Mouse (Mus musculus): ENCODE data around the gene Bok. TPM values are rescaled to one million over a fixed set of nuclear protein-coding genes. Genes with fewer than 3 reads are reported as not detected.

Gene Bok
- polyA plus RNA-seq, 1 experiment, result 32.5 TPM

GRCm38 (mm10) chr1:93667760-93668400, 17.6 kb upstream of the Bok start:
- DNase-seq, result peak; percentile 26

GRCm38 (mm10) chr1:93668791-93669548, 16.5 kb upstream of the Bok start:
- peak; percentile 59 for TF ChIP-seq CTCF (IDR thresholded peaks at IDR 0.05; ENCODE audit: insufficient read depth, low read length)
- TF ChIP-seq POLR2A (IDR thresholded peaks at IDR 0.05; ENCODE audit: borderline replicate concordance, extremely low read depth, low read depth, low read length), result no peak
- Histone ChIP-seq H3K4me3 (replicated peaks; ENCODE audit: extremely low read depth, low read depth, low read length) (peak overlapping the region; percentile 85), H3K4me1 (ENCODE audit: control insufficient read depth, insufficient read depth, low read length) (no peaks in the 10 kb centered on the region)
- 9% methylated on average over 17 of the region's 17 CpGs for WGBS
- peak; percentile 71 for DNase-seq

More at GRCm38 (mm10) chr1:93667760-93668400, 17.6 kb upstream of the Bok start:
- WGBS, result 25% methylated on average over 13 of the region's 13 CpGs
- TF ChIP-seq CTCF (IDR thresholded peaks at IDR 0.05; ENCODE audit: insufficient read depth, low read length), result no peak
- no peak for TF ChIP-seq POLR2A (IDR thresholded peaks at IDR 0.05; ENCODE audit: borderline replicate concordance, extremely low read depth, low read depth, low read length)
- Histone ChIP-seq H3K4me3 (replicated peaks; ENCODE audit: extremely low read depth, low read depth, low read length) (no peak overlapping the region), H3K4me1 (ENCODE audit: control insufficient read depth, insufficient read depth, low read length) (no peaks in the 10 kb centered on the region)

GRCm38 (mm10) chr1:93669941-93670340, 15.5 kb upstream of the Bok start:
- no peak for TF ChIP-seq POLR2A (IDR thresholded peaks at IDR 0.05; ENCODE audit: borderline replicate concordance, extremely low read depth, low read depth, low read length)
- TF ChIP-seq CTCF (IDR thresholded peaks at IDR 0.05; ENCODE audit: insufficient read depth, low read length), result no peak
- DNase-seq, result no peak

GRCm38 (mm10) chr1:93672682-93673081, 12.8 kb upstream of the Bok start:
- H3K4me1 ChIP-seq (ENCODE audit: control insufficient read depth, insufficient read depth, low read length), result no peaks in the 10 kb centered on the region
- TF ChIP-seq CTCF (IDR thresholded peaks at IDR 0.05; ENCODE audit: insufficient read depth, low read length), result no peak
- no peak for TF ChIP-seq POLR2A (IDR thresholded peaks at IDR 0.05; ENCODE audit: borderline replicate concordance, extremely low read depth, low read depth, low read length)
- WGBS, result 86% methylated on average over 5 of the region's 5 CpGs
- DNase-seq, result no peak
- no peak overlapping the region for H3K4me3 ChIP-seq (replicated peaks; ENCODE audit: extremely low read depth, low read depth, low read length)

More at GRCm38 (mm10) chr1:93669941-93670340, 15.5 kb upstream of the Bok start:
- H3K4me3 ChIP-seq (replicated peaks; ENCODE audit: extremely low read depth, low read depth, low read length), result no peak overlapping the region
- H3K4me1 ChIP-seq (ENCODE audit: control insufficient read depth, insufficient read depth, low read length), result no peaks in the 10 kb centered on the region

- 38% methylated on average over 2 of the region's 2 CpGs for WGBS
- DNase-seq, result no peak
- Histone ChIP-seq H3K4me1 (ENCODE audit: control insufficient read depth, insufficient read depth, low read length) (no peaks in the 10 kb centered on the region), H3K4me3 (replicated peaks; ENCODE audit: extremely low read depth, low read depth, low read length) (no peak overlapping the region)
- no peak for TF ChIP-seq CTCF (IDR thresholded peaks at IDR 0.05; ENCODE audit: insufficient read depth, low read length)
- no peak for TF ChIP-seq POLR2A (IDR thresholded peaks at IDR 0.05; ENCODE audit: borderline replicate concordance, extremely low read depth, low read depth, low read length)
Observed at GRCm38 (mm10) chr1:93678386-93678785, 7.1 kb upstream of the Bok start.

- H3K4me1 ChIP-seq (ENCODE audit: control insufficient read depth, insufficient read depth, low read length), result no peaks in the 10 kb centered on the region
- no peak overlapping the region for H3K4me3 ChIP-seq (replicated peaks; ENCODE audit: extremely low read depth, low read depth, low read length)
- TF ChIP-seq CTCF (IDR thresholded peaks at IDR 0.05; ENCODE audit: insufficient read depth, low read length) (no peak), POLR2A (IDR thresholded peaks at IDR 0.05; ENCODE audit: borderline replicate concordance, extremely low read depth, low read depth, low read length) (no peak)
- 26% methylated on average over 7 of the region's 7 CpGs for WGBS
- DNase-seq, result no peak
Observed at GRCm38 (mm10) chr1:93679889-93680568, 5.4 kb upstream of the Bok start.

- 8% methylated on average over 51 of the region's 51 CpGs for WGBS
- DNase-seq, result peak; percentile 53
- H3K4me3 ChIP-seq (replicated peaks; ENCODE audit: extremely low read depth, low read depth, low read length), result peak overlapping the region; percentile 37
- H3K4me1 ChIP-seq (ENCODE audit: control insufficient read depth, insufficient read depth, low read length), result no peaks in the 10 kb centered on the region
- no peak for TF ChIP-seq CTCF (IDR thresholded peaks at IDR 0.05; ENCODE audit: insufficient read depth, low read length)
- no peak for TF ChIP-seq POLR2A (IDR thresholded peaks at IDR 0.05; ENCODE audit: borderline replicate concordance, extremely low read depth, low read depth, low read length)
Observed at GRCm38 (mm10) chr1:93686245-93686960, 943 bp downstream of the Bok start.

GRCm38 (mm10) chr1:93686961-93687320, 1.5 kb downstream of the Bok start:
- TF ChIP-seq CTCF (IDR thresholded peaks at IDR 0.05; ENCODE audit: insufficient read depth, low read length) (no peak), POLR2A (IDR thresholded peaks at IDR 0.05; ENCODE audit: borderline replicate concordance, extremely low read depth, low read depth, low read length) (no peak)
- H3K4me3 ChIP-seq (replicated peaks; ENCODE audit: extremely low read depth, low read depth, low read length), result no peak overlapping the region
- no peaks in the 10 kb centered on the region for H3K4me1 ChIP-seq (ENCODE audit: control insufficient read depth, insufficient read depth, low read length)
- 44% methylated on average over 3 of the region's 3 CpGs for WGBS
- no peak for DNase-seq

- H3K4me1 ChIP-seq (ENCODE audit: control insufficient read depth, insufficient read depth, low read length), result no peaks in the 10 kb centered on the region
- 64% methylated on average over 8 of the region's 8 CpGs for WGBS
- no peak for TF ChIP-seq POLR2A (IDR thresholded peaks at IDR 0.05; ENCODE audit: borderline replicate concordance, extremely low read depth, low read depth, low read length)
- no peak for TF ChIP-seq CTCF (IDR thresholded peaks at IDR 0.05; ENCODE audit: insufficient read depth, low read length)
Observed at GRCm38 (mm10) chr1:93688154-93688553, 2.7 kb downstream of the Bok start.

More at GRCm38 (mm10) chr1:93688154-93688553, 2.7 kb downstream of the Bok start:
- H3K4me3 ChIP-seq (replicated peaks; ENCODE audit: extremely low read depth, low read depth, low read length), result no peak overlapping the region
- no peak for DNase-seq

Data from lung, adult 2 months (tissue).